Mouse (Mus musculus): Measurements from ENCODE around the gene Sult2b1. TPM values are rescaled to one million over a fixed set of nuclear protein-coding genes. Genes with fewer than 3 reads are reported as not detected.

Sult2b1 gene
- polyA plus RNA-seq, 1 experiment from 2014 or later: 5.2 TPM

DNA sequence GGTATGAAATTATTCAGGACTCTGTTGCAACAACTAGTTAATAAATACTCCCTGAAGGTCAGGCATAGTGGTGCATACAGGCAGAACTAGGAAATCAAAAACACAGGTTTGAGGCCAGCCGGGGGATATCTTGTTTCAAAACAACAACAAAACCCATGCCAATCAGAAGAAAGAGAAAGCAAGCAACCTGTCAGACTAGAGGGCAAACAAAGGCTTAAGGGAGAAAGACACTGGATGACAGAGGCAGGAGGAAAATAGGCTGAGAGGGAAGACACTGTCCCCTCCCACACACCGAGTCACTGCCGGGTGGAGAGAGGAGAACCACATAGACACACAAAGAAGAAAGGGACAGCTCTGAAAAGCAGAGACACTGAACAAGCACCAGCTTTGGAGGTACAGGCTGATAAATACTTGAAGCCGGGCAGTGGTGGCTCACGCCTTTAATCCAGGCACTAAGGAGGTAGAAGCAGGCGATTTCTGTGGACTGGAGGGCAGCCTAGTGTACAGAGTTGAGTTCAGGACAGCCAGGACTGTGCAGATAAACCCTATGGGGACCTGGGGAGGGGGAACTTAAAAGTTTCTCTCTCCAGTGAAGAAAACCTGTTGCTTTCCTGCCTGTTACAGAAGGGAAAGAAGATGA lies 70.5 kb downstream of the Sult2b1 start:
- H3K4me2 ChIP-seq: peak overlapping the region; percentile 82

DNA sequence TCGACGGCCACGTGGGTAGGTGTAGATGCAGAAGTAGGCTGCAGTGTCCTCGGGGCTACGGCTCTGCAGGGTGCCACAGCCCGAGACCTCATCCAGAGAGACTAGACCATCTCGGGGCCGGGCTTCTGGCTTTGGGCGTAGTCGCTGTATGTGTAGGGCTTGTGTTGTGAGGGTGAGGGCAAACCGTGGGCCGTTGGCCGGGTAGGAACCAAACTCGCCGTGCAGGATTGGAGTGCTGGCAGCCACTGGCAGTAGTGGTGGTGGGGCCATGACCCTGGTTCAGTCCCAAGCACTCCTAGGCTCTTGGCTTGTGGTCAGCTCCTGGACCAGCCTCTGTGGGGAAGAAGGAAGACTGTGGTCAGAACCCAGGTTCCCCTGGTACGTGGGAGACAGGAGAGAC lies 71.1 kb downstream of the Sult2b1 start:
- no peak overlapping the region for H3K4me3 ChIP-seq
- ATAC-seq (ENCODE audit: low read depth): no peak
- H3K36me3 ChIP-seq: peaks cover 44% of the 10 kb centered on the region
- H3K4me2 ChIP-seq: no peak overlapping the region
- no peaks in the 10 kb centered on the region for H3K27me3 ChIP-seq
- 92% methylated on average over 16 of the region's 16 CpGs for WGBS
- no peak overlapping the region for H3K9ac ChIP-seq
- H3K4me1 ChIP-seq (replicated peaks): peaks cover 52% of the 10 kb centered on the region
- no peaks in the 10 kb centered on the region for H3K9me3 ChIP-seq
- H3K27ac ChIP-seq (replicated peaks): no peak overlapping the region

More for the DNA sequence above, 70.5 kb downstream of the Sult2b1 start:
- Histone ChIP-seq H3K9ac (peak overlapping the region; percentile 76), H3K9me3 (no peaks in the 10 kb centered on the region), H3K27ac (replicated peaks) (no peak overlapping the region), H3K4me3 (peak overlapping the region; percentile 65), H3K4me1 (replicated peaks) (peaks cover 52% of the 10 kb centered on the region), H3K27me3 (no peaks in the 10 kb centered on the region), H3K36me3 (peaks cover 44% of the 10 kb centered on the region)
- no peak for ATAC-seq (ENCODE audit: low read depth)
- 85% methylated on average over 6 of the region's 6 CpGs for WGBS

DNA sequence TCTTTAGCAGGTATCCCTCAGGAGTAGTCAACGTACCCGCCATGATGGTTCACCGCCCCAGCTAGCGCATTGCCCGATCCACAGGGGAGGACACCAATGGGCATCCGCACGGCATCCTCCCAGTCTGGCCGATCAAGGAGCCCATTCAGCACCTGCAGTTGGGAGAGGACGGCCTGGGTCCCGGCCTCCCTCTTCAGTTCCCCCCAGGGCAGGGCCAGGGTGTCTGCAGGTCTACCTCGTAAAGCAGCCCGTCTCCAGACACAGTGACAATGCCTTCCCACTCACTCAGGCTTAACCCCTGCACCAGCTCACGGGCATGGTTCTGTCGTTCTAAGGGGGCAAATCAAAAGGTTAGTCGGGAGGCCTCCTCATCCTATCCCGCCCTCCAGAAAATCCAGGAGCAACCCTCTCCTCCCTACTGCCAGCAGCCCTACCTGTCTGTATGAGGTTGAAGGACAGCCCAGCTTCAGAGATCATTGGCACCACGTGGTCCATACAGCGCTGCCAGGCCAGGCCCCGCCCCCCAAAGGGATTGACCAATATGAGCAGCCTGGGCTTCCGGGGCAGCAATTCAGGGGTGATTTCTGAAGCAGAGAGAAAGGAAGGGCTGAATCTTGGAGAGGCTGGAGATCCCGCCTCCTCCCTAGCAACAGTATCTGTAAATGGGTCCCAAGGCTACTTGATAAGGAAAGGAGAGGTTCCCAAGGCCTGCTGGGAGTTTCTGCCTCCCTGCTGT lies 72.3 kb downstream of the Sult2b1 start:
- Histone ChIP-seq H3K36me3 (peaks cover 44% of the 10 kb centered on the region), H3K4me1 (replicated peaks) (peaks cover 63% of the 10 kb centered on the region), H3K27me3 (no peaks in the 10 kb centered on the region), H3K4me2 (no peak overlapping the region), H3K4me3 (no peak overlapping the region), H3K27ac (replicated peaks) (no peak overlapping the region), H3K9me3 (no peaks in the 10 kb centered on the region), H3K9ac (no peak overlapping the region)
- ATAC-seq (ENCODE audit: low read depth): no peak
- 88% methylated on average over 21 of the region's 21 CpGs for WGBS

DNA sequence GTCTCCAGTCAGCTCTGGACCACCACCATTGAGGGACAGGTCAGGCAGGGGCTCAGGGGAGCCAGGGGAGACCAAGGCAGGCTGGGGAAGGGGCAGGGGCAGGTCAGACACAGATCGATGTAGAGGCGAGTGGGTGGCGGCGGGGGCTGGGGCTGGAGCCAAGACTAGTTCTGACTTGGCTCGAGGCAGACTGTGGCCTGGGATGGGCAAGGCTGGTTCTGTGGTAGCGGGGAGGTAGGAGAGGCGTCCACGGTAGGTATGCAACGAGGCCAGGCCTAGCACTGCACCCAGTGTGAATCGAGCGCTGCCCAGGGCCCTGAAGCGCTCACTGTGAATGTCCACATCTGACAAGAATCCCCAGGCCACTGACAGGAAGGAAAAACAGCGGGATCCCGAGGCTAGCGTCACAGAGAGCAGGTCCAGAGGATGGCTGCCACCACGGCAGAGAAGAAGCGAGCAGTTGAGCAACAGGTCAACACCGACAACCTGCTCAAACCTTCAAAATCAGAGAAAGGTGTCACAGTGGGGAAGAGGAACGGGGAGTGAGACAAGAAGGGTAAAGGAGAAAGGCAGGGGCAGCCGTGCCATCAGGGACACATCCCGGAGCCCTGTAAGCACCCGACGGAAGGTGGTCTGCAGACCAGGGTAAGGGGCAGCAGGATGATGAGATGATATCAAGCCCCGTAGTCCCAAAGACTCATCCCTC lies 73.0 kb downstream of the Sult2b1 start:
- peaks cover 63% of the 10 kb centered on the region for H3K4me1 ChIP-seq (replicated peaks)
- peaks cover 44% of the 10 kb centered on the region for H3K36me3 ChIP-seq
- 92% methylated on average over 24 of the region's 24 CpGs for WGBS
- H3K4me2 ChIP-seq: no peak overlapping the region
- no peaks in the 10 kb centered on the region for H3K27me3 ChIP-seq
- no peak overlapping the region for H3K27ac ChIP-seq (replicated peaks)
- no peak overlapping the region for H3K4me3 ChIP-seq
- no peak overlapping the region for H3K9ac ChIP-seq
- no peaks in the 10 kb centered on the region for H3K9me3 ChIP-seq
- ATAC-seq (ENCODE audit: low read depth): no peak

DNA sequence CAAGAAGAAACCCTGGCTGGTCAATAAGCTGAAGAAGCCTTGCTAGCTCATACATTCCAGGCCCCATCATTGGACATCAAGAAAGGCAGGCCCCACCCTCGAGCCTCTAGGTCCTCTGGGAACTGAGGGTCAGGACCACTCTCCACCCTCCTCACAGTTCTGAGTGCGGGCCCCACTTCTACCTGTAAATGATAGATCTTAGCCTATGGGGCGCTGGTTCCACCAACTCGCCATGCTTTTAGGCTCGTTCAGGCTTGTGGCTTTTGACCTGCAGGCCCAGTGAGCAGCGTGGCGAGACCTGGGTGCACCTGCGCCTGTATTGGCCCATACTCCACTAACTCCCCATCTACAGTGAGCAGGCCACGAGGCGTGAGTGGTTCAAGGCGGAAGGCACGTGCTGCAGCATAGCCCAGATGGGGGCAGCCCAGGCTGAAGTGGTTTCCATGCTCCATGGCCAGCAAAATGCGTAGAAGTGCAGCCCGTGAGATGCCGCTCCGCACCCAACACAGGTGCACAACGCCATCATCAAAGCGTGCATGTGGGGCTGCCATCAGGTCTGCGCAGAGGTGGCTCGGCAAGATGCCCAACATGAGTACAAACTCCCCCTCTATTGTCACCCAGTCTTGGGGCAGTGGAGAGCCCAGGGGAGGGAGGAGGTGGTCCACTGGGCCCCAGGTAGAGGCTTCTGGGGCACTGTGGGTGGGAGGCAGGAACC lies 73.8 kb downstream of the Sult2b1 start:
- no peak for ATAC-seq (ENCODE audit: low read depth)
- H3K4me3 ChIP-seq: no peak overlapping the region
- H3K27me3 ChIP-seq: no peaks in the 10 kb centered on the region
- peaks cover 44% of the 10 kb centered on the region for H3K36me3 ChIP-seq
- 94% methylated on average over 20 of the region's 20 CpGs for WGBS
- H3K4me2 ChIP-seq: no peak overlapping the region
- no peaks in the 10 kb centered on the region for H3K9me3 ChIP-seq
- peaks cover 63% of the 10 kb centered on the region for H3K4me1 ChIP-seq (replicated peaks)
- H3K27ac ChIP-seq (replicated peaks): no peak overlapping the region
- no peak overlapping the region for H3K9ac ChIP-seq

DNA sequence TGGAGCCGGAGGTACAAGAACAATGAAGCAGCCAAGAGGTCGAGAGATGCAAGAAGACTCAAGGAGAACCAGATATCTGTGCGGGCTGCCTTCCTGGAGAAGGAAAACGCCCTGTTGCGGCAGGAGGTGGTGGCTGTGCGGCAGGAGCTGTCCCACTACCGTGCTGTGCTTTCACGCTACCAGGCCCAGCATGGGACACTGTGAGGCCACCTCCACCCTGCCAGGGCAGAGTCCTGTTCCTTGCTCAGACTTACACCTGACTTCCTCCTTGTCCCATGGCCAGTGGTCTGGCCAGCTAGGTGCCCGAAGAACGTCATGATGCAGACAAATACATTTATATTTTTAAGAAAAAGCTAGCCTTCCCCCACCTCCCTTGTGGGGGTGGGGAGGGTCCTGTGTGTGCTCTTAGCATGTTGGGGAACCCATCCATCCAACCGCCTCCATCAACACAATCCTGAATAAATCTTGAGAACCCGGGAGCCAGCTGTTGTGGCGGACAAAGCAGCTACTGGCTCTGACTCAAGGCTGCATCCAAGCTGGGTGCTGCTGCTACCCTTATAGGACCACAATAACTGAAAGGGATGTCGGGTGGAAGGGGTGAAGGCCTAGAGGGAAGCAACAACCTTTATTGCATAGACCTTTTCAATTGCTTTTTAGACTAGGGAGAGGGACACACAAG lies 74.7 kb downstream of the Sult2b1 start:
- no peak overlapping the region for H3K4me3 ChIP-seq
- peak overlapping the region; percentile 4; the same call in 1 of the 2 replicates for H3K9ac ChIP-seq
- no peak for ATAC-seq (ENCODE audit: low read depth)
- H3K27me3 ChIP-seq: no peaks in the 10 kb centered on the region
- 68% methylated on average over 14 of the region's 14 CpGs for WGBS
- H3K36me3 ChIP-seq: peaks cover 44% of the 10 kb centered on the region
- H3K27ac ChIP-seq (replicated peaks): peak overlapping the region; percentile 54; the same call in 1 of the 2 replicates
- peaks cover 65% of the 10 kb centered on the region for H3K4me1 ChIP-seq (replicated peaks)
- no peaks in the 10 kb centered on the region for H3K9me3 ChIP-seq
- H3K4me2 ChIP-seq: peak overlapping the region; percentile 99; the same call in 1 of the 2 replicates

DNA sequence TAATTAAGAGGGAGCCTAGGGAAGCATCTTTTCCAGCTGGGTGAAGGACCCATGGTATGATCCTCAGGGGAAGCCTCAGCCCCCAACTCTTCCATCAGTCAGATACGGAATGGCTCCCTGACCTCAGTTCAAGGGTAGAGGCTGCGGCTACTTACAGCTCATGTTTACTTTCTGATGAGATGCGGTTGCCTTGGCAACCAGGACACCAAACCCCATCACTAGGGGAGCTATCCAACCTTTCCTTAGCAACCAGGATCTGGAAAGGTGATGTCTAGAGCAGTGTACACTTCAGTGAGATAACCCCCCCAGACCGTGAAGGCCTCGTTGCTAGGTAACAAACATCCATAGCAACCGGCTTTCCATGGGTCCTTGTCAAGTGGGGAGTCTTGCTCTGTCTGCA lies 75.4 kb downstream of the Sult2b1 start:
- H3K9me3 ChIP-seq: no peaks in the 10 kb centered on the region
- peak overlapping the region; percentile 4; the same call in 1 of the 2 replicates for H3K9ac ChIP-seq
- WGBS: 31% methylated on average over 6 of the region's 6 CpGs
- peak overlapping the region; percentile 54 for H3K27ac ChIP-seq (replicated peaks)
- H3K27me3 ChIP-seq: no peaks in the 10 kb centered on the region
- no peak overlapping the region for H3K4me3 ChIP-seq
- H3K4me2 ChIP-seq: peak overlapping the region; percentile 99; the same call in 1 of the 2 replicates
- peaks cover 61% of the 10 kb centered on the region for H3K4me1 ChIP-seq (replicated peaks)
- H3K36me3 ChIP-seq: peaks cover 44% of the 10 kb centered on the region
- ATAC-seq (ENCODE audit: low read depth): no peak

DNA sequence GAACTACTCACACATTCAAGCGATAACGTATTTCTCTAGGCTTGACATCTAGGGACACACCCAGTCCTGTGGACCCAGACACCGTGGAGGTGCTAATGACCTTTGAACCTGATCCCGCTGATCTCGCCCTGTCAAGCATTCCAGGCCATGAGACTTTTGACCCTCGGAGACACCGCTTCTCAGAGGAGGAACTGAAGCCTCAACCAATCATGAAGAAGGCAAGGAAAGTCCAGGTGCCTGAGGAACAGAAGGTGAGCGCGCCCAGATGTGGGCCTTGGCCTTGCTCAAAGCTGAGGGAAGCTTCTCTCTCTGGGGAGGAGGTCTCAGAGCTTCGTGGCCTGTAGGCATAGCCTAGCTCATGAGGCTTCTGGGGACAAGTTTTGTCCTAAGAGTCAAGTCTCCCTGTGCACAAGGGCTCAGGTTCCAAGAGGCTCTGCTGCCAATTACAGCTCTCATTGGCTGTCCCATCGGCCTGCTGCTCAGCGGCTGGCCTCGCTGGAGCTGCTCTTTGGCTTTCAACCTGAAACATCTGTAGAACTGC lies 76.2 kb downstream of the Sult2b1 start:
- H3K4me1 ChIP-seq (replicated peaks): peaks cover 65% of the 10 kb centered on the region
- peak overlapping the region; percentile 99 for H3K4me2 ChIP-seq
- ATAC-seq (ENCODE audit: low read depth): no peak
- 0 out of 2 replicates have a peak overlapping the region, but pooled peaks have one; percentile 60 for H3K4me3 ChIP-seq
- 0 out of 2 replicates have a peak overlapping the region, but pooled peaks have one; percentile 28 for H3K9ac ChIP-seq
- no peaks in the 10 kb centered on the region for H3K9me3 ChIP-seq
- peak overlapping the region; percentile 54; the same call in 1 of the 2 replicates for H3K27ac ChIP-seq (replicated peaks)
- 58% methylated on average over 13 of the region's 13 CpGs for WGBS
- no peaks in the 10 kb centered on the region for H3K27me3 ChIP-seq
- peaks cover 39% of the 10 kb centered on the region for H3K36me3 ChIP-seq

DNA sequence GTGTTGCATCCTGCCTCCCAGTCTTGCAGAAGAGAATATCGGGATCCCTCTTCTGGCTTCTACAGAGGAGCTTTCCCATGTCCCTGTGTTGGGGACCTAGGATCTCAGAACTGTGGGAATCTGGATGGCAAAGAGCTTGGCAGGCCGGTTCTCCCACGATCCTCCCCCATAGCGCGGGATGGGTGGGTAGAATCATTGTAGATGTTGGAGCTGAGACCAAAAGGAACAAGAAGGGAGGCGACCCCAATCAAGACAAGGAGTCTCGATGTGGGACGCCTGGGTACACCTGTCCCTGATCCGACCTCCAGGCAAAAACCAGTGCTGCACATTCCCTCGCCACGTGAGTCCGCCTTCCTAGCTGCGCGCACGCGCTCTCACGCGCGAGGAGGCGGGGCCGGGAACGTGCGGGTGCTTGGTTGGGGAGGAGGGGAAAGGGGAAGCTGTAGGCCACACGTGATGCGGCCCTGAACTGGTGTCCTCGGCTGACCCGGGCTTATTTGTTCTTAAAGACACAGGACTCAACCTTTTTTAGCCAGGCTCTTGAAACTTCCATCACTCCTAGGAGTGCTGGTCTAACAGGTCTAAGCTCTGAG lies 77.0 kb downstream of the Sult2b1 start:
- peak overlapping the region; percentile 52 for H3K9ac ChIP-seq
- peak overlapping the region; percentile 99 for H3K4me2 ChIP-seq
- no peaks in the 10 kb centered on the region for H3K27me3 ChIP-seq
- H3K36me3 ChIP-seq: peaks cover 31% of the 10 kb centered on the region
- H3K4me1 ChIP-seq (replicated peaks): peaks cover 73% of the 10 kb centered on the region
- no peaks in the 10 kb centered on the region for H3K9me3 ChIP-seq
- 0 out of 2 replicates have a peak, but pooled peaks have one; percentile 1 for ATAC-seq (ENCODE audit: low read depth)
- H3K27ac ChIP-seq (replicated peaks): peak overlapping the region; percentile 57
- WGBS: under 1% methylated on average over 27 of the region's 27 CpGs
- peak overlapping the region; percentile 60 for H3K4me3 ChIP-seq

DNA sequence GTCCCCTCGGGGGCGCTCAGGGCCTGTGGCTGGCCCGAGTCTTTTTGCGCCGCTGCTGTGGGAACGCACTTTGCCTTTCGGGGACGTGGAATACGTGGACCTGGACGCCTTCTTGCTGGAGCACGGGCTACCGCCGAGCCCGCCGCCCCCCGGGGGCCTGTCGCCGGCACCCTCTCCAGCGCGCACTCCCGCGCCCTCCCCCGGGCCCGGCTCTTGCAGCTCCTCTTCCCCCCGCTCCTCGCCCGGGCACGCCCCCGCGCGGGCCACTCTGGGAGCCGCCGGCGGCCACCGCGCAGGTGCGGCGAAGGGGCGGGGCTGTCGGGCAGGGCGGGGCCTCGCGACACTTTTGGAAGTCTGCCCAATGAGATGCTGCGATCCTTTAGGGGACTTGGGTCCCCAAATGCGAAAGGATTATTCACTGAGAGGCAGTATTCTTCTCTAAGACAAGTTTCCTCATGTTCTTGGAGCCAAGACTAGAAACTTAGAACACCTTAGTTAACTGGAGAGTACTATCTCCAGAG lies 77.7 kb downstream of the Sult2b1 start:
- WGBS: under 1% methylated on average over 39 of the region's 45 CpGs

More for the DNA sequence above, 77.7 kb downstream of the Sult2b1 start:
- H3K36me3 ChIP-seq: peaks cover 24% of the 10 kb centered on the region
- peak overlapping the region; percentile 60 for H3K4me3 ChIP-seq
- H3K27ac ChIP-seq (replicated peaks): peak overlapping the region; percentile 61
- peak overlapping the region; percentile 99 for H3K4me2 ChIP-seq
- peaks cover 76% of the 10 kb centered on the region for H3K4me1 ChIP-seq (replicated peaks)
- no peaks in the 10 kb centered on the region for H3K27me3 ChIP-seq
- H3K9ac ChIP-seq: peak overlapping the region; percentile 82
- no peak for ATAC-seq (ENCODE audit: low read depth)
- H3K9me3 ChIP-seq: no peaks in the 10 kb centered on the region

Measured in neural tube, embryonic 13.5 days (tissue).